Mouse (Mus musculus): ENCODE measurements around the gene Mical2.

GRCm38 (mm10) chr7:112455566-112456110 is 230.0 kb downstream of the Mical2 start:
- TF ChIP-seq CTCF (IDR thresholded peaks at IDR 0.05; ENCODE audit: low read depth) (no peak), EP300 (IDR thresholded peaks at IDR 0.05; ENCODE audit: low read depth) (no peak)

All from liver, postnatal 0 days (tissue).